Comparison of ENCODE assay signal across 8 mouse cellular contexts in the genomic region with DNA sequence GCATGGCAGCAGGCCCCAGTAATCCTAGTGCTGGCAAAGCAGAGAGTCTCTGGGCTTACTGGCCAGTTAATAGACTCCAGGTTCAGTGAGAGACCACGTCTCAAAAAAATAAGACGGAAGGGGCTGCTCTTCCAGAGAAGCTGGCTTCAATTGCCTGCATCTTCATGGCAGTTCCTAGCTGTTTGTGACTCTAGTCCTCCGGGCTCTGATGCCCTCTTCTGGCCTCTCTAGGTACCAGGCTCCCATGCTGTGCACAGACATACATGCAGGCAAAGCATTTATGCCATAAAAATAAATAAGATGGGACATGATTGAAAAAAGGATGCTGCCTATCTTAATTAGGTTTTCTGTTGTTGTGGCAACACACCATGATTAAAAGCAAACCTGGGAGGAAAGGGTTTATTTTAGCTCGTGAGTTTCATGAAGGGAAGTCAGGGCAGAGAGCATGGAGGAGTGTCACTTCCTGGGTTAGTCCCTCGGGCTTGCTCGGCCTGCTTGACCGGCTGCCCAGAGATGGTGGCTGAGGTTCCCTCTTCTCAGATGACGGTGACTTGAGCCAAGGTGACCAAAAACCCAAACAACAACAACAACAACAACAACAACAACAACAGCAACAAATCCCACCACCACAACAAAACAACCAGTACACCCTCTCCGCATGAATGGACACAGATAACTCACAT. TPM values are rescaled to one million over a fixed set of nuclear protein-coding genes. Genes with fewer than 3 reads are reported as not detected.
DNase-seq lines count a peak whose midpoint lies in the region; ATAC-seq and TF ChIP-seq lines count a peak whose summit lies in the region.

No protein-coding gene starts in this region.

- H3K4me3 ChIP-seq in embryonic facial prominence, embryonic 13.5 days: no peak overlapping the region
- no peak overlapping the region for H3K4me3 ChIP-seq in lung, embryonic 14.5 days (ENCODE audit: low read depth, low read length)

- DNase-seq in cerebellum, adult 11 months: peak; percentile 28
- DNase-seq in cerebellum, adult 11-12 months: no peak
- peak; percentile 70 for DNase-seq in adrenal gland, adult 2 months
- peak; percentile 78 to 82 for DNase-seq in heart, postnatal 10 days
- peak; percentile 80 to 85 for DNase-seq in kidney, postnatal 4 days
- DNase-seq in lung, embryonic 14.5 days: peak; percentile 87
- peak; percentile 75 for DNase-seq in retina, embryonic 14.5 days (ENCODE audit: low spot score)

- H3K4me1 ChIP-seq in embryonic facial prominence, embryonic 13.5 days: no peaks in the 10 kb centered on the region
- H3K4me1 ChIP-seq in lung, embryonic 14.5 days (ENCODE audit: insufficient read depth): no peaks in the 10 kb centered on the region

- TF ChIP-seq CTCF in lung, embryonic 14.5 days (IDR thresholded peaks at IDR 0.05; ENCODE audit: low read depth): peak; percentile 83

- no peak overlapping the region for H3K9ac ChIP-seq in embryonic facial prominence, embryonic 13.5 days
- no peak overlapping the region for H3K9ac ChIP-seq in lung, embryonic 14.5 days

- no peak overlapping the region for H3K4me2 ChIP-seq in embryonic facial prominence, embryonic 13.5 days
- no peak overlapping the region for H3K4me2 ChIP-seq in lung, embryonic 14.5 days

- no peak for ATAC-seq in embryonic facial prominence, embryonic 13.5 days (ENCODE audit: insufficient number of reproducible peaks, insufficient read depth, low FRiP score, low TSS enrichment, low read depth)
- ATAC-seq in lung, embryonic 14.5 days (ENCODE audit: insufficient read depth): peak; percentile 54; the same call in 1 of the 2 replicates

- peak overlapping the region; percentile 22; the same call in 1 of the 2 replicates for H3K27ac ChIP-seq in embryonic facial prominence, embryonic 13.5 days
- H3K27ac ChIP-seq in lung, embryonic 14.5 days (ENCODE audit: low read depth): no peak overlapping the region

- H3K27me3 ChIP-seq in embryonic facial prominence, embryonic 13.5 days: no peaks in the 10 kb centered on the region
- no peaks in the 10 kb centered on the region for H3K27me3 ChIP-seq in lung, embryonic 14.5 days (ENCODE audit: insufficient read depth, low read length)

- peaks cover 5% of the 10 kb centered on the region; the same call in 1 of the 2 replicates for H3K36me3 ChIP-seq in embryonic facial prominence, embryonic 13.5 days
- no peaks in the 10 kb centered on the region for H3K36me3 ChIP-seq in lung, embryonic 14.5 days (ENCODE audit: insufficient read depth)

- 18% methylated on average over 9 of the region's 9 CpGs for WGBS in embryonic facial prominence, embryonic 13.5 days
- 15% methylated on average over 9 of the region's 9 CpGs for WGBS in lung, embryonic 14.5 days

- intact Hi-C loops in heart, postnatal 10 days (cut with DNase I): loop anchor here (1.0 to 10.0 kb wide), 5 partner anchors 23 to 833 kb away; no protein-coding TSS in a partner anchor

- H3K9me3 ChIP-seq in embryonic facial prominence, embryonic 13.5 days: no peaks in the 10 kb centered on the region
- no peaks in the 10 kb centered on the region for H3K9me3 ChIP-seq in lung, embryonic 14.5 days (ENCODE audit: low read depth, low read length)

RNA-seq across cellular contexts. Expression of a gene that starts 26.3 kb away (rescaled TPM):
- total RNA-seq in adrenal gland, adult 2 months (2021): 10 to 100 TPM; 18.0 to 25.7 TPM
- polyA plus RNA-seq in adrenal gland, adult 2 months (2012; rRNA removed): 21.8 and 22.6 TPM in 2 replicates
- 38.5 and 38.9 TPM in 2 replicates for polyA plus RNA-seq in embryonic facial prominence, embryonic 13.5 days (2015; fragmentation: Nextera tagmentation; extraction: Ambion mirVana)
- total RNA-seq in heart, postnatal 10 days (2021): 10 to 100 TPM; 10.4 to 10.6 TPM
- polyA plus RNA-seq in lung, embryonic 14.5 days (2014; fragmentation: Nextera tagmentation; extraction: Ambion mirVana): 34.8 and 37.0 TPM in 2 replicates
